Mouse (Mus musculus) 3T3-L1 (cell line): ENCODE measurements around the gene Mtmr1.
A peak's percentile ranks its signal among the peaks of the same experiment; 100 is the strongest.
"Not testable (repeated sequence)": the region's sequence is repeated elsewhere in the genome, so short reads cannot be mapped to it uniquely, and the experiment has no call there.

ENCODE experiments used
- DNase-seq: peaks from one replicate; pipeline ENCODE4 v3.0.0-alpha.2; 2015; ENCODE audit warnings: low read depth, low spot score

Gene Mtmr1

DNA sequence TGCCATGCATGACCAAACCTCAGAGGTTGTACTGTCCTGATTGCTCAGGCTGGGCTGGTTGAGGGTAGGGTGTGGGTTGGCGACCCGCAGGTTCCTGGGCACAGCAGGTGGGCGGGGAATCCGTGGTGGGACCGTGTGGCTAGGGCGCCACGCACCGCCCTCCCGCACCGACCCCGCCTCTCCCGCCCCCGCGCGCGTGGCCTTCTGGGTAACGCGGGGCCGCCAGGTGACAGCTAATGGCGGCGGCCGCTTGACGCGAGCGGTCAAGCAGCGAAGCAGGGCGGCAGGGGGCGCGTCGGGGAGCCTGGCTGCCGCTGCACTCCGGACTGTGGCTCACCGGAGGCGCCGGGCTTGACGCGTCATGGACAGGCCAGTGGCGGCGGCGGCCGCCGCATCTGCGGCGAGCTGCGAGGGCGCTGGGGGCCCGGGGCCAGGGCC is at the start of gene Mtmr1:
Mtmr1 (plus strand) TSS at position 207 of the 438 bp plus-strand sequence.
- peak; percentile 68 for DNase-seq

DNA sequence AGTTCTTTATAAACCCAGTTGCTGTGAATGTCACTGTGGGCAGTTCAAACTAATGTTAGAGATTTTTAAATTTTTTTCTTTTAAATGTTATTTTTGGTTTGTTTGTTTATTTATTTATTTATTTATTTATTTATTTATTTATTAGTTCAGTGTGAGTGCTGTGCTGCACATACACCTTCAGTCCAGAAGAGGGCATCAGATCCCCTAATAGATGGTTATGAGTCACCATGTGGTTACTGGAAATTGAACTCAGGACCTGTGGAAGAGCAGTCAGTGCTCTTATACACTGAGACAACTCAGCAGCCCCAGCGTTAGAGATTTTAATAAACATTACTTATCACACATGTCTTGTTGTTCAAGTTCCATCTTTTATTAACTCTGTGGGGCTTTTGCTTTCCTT is 12.5 kb upstream of the Mtmr1 start:
- peak; percentile 39 for DNase-seq

DNA sequence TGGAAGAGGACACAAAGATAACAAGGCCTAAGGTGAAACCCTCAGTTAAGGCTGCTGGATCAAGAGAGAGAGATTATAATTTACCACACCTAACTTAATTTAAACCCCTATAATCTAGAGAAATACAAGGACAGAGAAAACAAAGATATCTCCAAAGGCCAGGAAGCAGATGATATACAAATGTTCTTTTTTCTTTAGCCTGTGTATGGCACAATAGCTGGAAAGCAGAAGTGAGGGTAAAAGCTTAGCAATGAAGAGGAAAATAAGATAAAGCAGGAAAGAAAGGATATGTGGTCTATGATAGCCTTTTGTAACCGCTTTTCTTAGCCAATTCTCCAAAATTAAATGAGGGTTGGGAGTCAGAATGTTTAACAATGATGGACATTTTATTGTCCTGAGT is 9.2 kb upstream of the Mtmr1 start:
- no peak for DNase-seq

DNA sequence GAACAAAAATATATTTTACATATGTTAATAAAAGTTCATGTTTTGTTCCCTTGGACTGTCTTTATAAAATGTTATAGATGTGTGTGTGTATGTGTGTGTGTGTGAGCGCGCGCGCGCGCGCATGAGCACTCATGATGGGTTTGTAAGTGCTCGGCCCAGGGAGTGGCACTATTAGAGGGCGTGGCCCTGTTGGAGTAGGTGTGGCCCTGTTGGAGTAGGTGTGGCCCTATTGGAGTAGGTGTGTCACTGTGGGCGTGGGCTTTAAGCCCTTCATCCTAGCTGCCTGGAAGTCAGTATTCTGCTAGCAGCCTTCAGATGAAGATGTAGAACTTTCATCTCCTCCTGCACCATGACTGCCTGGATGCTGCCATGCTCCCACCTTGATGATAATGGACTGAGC is 2.8 kb upstream of the Mtmr1 start:
- not testable (repeated sequence) for DNase-seq

DNA sequence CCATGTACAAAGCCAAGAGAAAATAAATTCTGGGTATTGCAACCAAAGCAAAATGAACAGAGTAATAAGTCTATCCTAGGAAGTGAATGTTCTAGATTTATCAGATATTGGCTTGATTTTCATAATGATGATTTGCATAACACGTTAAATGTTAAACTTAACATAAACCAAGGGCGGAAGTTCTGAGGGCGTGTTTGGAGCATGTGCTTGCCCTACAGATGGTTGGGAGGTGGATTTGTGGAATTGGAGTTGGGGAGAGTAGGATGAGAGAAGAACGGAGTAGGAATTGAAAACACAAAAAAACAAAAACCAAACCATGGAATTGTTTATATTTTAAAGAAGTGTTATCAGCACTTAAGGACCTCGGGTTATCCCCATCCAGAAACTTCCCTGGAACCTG is 498 bp upstream of the Mtmr1 start:
- no peak for DNase-seq

DNA sequence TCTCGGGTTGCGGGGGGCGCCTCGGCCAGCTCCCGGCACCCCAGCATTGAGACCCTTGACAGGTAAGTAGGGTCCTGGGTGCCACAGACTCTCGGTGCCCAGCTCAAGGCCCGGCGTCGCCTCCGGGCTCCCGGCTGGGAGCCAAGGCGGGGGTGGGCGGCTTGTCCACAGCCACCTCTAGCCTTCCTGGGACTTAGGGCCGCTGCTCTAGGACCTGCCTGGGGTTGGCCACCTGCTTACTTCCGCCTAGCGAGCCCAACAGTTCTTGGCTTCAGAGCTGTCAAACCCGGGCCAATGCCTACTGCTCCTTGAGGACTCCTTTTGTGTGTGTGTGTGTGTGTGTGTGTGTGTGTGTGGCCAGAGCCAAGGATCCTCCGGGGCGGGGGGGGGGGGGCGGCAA is 451 bp downstream of the Mtmr1 start:
- DNase-seq, result peak; percentile 32

DNA sequence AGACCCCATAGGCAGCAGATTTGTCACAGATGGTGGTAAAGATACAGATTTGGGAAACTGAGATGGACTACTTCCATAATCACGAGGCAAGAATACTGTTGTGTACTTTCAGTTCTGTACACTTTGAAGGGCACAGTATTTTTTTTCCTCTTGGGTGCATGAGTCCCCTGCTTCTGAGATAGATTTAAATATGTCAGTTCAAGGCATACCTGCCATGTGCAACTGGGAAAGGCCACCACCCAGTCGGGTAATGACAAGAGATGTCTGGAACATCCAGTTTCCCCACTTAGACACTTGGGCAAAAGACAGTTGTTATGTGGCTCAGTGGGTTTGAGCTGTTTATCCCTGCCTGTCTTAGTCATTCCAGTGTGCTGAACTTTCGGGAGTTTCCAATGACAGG is 950 bp downstream of the Mtmr1 start:
- peak; percentile 2 for DNase-seq

DNA sequence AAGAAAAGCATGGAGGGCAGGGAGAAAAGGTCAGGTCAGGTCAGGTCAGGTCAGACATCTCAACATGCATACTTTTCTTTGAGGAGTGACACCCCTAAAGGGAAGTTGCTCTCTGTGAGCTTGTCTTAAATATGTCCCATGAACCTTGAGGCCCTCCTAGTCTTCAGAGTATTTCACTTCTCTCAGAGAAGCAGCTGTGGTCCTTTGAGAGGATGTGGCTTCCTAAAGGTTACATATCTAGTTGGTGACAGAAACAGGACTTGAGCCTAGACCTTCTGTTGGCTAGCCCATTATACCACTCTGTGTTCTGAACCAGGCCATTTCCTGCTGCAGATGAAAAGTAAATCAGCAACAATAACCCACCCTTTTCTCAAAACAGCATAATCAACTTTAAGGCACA is 2.4 kb downstream of the Mtmr1 start:
- no peak for DNase-seq

DNA sequence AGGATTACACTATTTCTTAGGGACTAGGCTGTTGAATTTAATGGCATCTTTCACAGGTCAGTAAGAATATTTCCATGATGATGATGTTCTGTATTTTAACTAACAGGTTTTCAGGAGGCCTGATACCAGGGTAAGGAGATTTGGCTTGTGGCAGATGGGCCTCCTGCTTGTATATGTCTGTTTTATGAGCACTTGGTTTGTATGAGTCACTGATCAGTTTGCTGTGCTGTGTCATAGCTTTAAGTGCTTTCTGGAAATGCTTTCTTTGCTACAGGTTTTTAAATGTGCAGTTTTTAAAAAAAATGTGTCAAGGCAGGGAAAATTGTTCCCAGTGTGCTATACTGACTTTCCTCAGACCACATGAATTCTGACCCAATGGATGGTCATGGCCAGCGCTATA is 12.2 kb downstream of the Mtmr1 start:
- DNase-seq, result peak; percentile 43

DNA sequence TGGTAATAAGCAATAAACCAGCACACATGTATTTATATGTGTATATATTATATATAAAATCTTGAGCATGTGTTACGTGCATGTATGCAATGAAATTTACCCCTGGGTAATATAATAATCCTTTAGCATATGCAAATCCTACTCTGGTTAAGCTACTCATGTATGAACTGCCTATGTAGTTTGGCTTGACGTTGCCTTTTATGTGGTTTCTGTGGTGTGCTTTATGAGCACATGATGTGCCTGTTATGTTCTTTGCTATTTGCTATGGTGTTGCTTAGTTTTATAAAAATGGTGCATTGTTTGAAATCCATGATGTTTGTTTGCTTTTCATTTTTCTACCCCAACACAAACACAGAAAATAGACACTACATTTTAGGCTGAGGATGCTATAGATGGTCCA is 13.9 kb downstream of the Mtmr1 start:
- DNase-seq, result no peak

DNA sequence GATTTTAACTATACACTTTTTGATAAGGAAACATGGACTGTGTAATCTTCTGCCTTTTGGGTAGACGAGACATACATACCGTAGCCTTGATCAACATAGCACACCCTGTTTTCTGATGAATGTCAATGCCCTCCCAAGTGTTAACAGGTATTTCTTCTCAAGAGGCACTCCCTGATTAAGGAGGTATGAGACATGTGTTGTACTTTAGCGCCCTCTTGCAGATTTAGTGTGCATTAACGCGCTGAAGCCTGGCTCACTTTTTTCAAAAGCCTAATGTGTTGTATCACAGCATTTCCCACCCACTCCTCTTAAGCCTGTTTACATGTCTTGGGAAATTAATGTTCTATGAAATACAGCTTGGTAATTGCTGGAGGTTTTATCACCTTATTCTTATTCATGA is 17.0 kb downstream of the Mtmr1 start:
- DNase-seq, result peak; percentile 37

DNA sequence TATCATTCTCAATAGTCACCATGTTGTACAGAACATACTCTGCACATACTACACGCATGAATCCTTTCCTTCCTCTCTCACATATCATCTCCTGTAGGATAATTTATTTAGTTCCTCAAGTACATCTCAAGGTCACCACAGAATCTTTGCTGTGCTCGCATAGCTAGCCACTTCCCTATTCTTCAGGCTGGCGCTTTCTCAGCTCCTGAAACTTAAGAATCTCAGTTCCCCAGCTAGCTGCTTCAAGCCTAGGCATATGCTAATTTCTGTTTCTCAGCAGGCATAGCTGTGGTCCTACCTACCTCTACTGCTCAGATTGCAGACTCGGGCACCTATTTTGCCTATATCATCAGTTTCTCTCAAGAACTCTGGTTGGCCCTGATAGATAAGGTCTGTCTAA is 31.8 kb downstream of the Mtmr1 start:
- DNase-seq, result no peak

DNA sequence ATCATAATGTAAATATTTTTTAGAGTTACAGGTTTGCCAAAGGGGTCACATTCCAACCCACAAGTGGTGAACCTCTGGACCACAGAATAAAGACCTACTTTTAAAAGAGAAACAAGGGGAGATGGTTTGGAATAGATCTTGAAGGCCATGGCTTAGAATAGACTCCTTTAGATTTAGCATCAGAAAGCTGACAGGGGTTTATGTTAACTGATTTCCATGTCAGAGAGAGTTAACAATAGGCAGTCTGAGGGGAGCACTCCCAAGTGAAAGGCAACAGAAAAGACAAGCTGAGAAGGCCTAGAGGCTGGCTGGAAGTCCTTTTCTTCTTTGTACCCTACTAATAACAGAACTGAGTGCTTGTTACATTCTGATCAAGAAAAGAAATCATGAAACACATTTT is 41.7 kb downstream of the Mtmr1 start:
- no peak for DNase-seq

DNA sequence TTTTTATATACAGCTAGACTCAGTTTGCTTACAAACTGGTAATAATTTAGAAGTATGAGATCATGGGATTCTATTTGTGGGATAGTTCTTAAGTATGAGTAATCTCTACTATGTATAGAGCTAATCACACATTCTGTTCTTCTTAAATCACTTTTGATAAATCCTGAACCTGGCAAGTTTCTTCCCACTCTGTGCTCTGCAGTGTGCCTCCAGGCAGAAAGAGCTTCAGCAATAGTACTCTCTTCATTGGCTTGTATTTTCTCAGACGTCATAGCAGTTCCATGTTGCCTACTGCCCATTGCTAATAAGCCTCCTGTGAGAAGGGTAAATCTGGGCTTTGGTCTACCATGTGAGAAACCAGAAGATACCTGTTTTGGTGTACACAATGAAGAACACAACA is 43.8 kb downstream of the Mtmr1 start:
- peak; percentile 21 for DNase-seq

DNA sequence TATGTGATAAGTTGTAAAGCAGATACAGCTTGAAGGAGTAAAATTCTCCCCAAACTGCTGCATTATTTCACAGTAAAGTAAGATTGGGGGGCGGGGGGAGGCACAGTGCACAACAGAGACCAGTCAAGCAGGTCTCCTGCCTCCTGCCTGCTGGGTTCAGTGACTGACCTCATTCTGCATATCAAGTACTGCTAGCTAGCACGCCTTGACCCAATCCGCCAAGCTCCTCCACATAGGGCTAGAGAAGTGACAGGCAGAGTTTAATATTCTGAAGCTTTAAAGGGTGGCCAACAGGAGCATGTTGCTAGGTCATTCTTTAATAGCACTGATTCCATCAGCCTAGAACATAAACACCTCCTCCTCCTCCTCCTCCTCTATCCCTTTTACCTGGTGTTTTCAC is 48.2 kb downstream of the Mtmr1 start:
- DNase-seq, result no peak

DNA sequence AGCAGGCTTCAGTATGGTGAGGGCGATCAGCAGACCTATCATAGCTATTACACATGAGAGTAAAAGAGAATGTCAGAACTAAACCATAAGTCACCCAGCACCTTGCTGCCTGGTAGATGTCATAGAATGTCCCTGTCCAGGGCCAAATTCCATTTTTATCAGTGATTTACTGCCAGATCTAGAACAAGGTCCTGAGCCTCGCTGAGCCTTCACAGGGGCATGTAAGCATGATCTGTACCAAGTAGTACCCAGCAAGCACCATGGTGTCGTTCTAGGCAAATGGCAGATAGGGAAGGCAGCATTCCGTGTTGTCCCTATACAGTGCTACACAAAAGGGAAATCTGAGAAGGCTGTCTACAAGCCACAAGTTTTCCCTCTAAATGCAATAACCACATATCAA is 49.1 kb downstream of the Mtmr1 start:
- no peak for DNase-seq

DNA sequence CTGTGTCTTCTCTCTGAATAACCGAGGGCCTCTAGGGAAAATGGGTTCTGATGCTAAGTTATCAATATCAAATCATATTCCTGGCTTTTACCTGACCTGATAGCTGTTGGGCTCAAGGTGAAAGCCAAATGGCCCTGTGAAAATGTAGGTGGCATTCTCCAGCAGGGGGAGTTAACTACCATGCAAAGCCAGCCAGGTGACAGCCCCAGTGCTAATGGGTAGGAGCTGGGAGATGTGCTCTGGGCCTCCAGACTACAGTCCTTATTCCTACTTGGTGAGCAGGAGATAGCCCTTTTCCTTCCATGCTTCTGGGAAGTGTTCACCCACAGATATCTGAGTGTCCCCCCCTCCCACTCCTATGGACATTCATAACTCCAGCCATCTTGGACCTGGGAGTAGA is 60.3 kb downstream of the Mtmr1 start:
- peak; percentile 20 for DNase-seq

DNA sequence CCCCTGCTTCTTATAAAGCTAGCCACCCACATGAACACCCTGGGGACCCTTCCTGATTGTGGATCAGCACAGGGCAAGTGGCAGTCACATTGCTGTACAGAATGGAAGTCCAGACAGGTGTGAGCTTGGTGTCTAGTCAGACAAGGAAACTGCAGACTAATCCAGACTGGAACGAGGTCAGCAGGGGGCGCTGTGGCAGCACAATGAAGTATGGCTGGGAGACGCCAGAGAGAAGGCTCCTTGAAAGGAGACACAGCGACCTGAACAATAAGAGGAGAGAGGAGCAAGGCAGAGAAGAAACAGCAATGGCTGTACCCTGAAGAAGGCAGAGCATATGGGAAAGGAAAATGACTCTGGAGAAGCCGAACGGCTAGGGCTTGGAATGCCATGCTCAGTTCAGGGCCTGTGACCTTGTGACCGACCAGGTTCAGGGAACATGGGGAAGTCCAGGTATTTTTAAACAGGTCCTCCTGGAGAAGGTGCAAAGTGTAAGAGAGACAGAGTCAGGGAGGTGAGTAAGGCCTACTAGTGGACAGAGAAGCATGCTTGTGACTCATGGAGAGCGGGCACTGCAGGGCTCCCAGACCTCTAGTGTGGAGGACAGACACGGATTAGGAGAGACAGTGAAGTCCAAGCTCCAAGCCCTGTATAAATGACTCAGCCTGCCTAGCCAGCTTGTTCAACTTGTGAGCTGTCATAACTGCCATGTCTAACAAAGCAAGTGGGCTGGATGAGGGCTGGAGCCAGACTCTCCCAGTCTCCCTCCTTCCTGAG is 61.4 kb downstream of the Mtmr1 start:
- DNase-seq, result peak; percentile 77

DNA sequence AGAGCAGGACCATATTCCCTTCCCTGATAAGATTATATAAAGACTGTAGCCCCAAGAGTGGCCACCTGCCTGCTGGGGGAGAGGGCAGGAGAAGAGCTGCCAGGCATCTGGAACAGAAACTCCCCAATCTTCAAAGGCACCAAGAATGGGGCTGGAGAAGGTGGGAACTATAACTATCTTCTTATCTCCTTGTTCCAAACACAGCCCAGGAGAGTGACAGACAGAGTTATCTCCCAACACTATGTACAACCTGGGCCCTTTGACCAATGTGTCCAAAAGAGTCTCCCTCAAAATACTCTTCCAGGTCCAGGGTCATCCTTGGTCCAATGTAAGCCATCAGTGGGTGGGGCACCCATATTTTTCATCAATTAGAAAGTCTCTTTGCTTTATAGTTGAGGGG is 62.9 kb downstream of the Mtmr1 start:
- DNase-seq, result no peak

DNA sequence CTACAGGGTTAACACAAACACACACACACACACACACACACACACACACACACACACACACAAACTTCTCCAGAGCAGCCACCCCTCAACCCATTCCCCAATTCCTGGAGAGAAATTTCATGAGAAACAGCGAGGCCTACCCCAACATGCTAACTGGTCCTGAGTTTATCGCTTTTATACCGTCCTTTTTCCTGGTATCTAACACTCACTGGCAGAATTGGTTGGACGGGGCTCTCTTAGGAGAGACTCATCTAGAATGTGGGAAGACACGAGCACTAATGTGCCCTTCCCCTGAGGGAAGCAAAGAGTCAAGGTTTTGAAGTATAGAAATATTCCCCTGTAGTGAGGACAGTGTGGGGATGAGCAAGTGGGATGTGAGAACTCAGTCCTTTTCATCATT is 66.3 kb downstream of the Mtmr1 start:
- DNase-seq, result no peak

DNA sequence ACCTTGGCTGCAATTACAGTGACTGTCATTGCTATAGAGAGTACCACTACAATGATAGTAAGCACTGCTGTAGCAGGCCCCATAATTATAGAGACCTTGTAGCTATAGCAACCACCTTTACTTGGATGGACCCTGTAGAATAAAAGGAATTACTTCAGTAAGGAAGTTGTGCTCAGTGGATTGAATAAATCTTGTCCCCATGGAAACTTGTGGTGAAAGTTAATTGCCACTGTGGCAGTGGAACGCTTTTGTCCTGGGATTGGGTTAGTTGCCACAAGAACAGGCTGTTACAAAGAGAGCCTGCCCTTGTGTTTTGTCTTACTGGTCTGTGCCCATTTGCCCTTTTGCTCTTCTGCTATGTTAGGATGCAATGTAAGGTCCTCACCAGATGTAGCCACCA is 69.9 kb downstream of the Mtmr1 start:
- no peak for DNase-seq

DNA sequence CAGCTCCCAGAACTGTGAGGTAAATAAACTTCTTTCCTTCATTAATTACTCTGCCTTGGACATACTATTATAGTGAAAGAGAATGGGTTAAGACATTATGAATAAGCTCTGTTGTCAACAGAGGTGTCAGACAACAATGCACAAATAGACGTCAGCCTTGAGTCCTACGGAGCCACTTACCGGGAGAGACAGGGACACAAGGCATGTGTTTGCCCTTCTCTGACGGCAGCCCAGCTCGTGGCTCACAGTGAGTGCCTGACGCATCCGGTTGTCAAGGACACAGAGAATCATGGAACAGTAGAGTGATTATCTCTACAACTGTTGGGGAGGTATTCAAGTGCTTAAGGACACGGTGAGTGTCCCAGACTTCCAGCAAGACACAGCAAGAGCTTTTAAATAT is 70.3 kb downstream of the Mtmr1 start:
- no peak for DNase-seq

DNA sequence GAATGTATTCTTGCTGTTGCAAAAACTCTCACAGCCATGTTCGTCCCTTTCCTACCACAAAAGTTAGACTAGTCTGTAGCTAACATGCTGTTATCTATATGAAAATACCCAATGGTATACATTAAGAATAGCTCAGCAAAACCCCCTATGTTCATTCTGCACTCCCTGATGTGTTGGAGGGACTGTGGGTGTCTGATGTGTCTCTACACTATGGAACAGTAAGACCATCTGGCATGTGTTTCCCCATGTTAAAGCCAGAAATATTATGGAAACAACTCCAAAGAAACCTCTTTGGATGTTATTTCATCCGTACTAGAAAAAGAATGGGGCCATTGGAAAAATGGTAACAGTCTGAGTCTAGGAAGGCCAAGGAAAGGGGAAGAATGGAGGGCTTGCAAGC is 71.0 kb downstream of the Mtmr1 start:
- no peak for DNase-seq

DNA sequence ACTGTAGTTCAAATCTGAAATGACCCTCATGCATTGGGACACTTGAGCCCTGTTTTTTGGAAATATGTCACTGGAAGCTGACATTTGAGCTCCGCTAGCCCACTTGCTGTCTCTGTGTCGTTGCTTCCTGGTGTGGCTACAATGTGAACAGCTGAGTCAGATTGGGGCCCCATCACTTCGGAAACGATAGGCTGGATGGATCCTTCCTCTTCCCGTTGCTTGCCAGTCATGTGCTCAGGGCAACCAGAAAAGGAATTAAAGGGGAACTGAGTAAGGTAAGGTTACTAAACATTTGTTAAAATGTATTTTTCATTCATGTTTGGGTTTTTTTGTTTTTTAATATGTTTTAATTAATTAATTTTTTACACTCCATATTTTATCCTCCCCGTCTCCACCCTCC is 74.9 kb downstream of the Mtmr1 start:
- no peak for DNase-seq
